Mouse (Mus musculus) v-Abl transformed pro-B cells (cell line): ENCODE measurements around the gene Ddc.

Source experiments
- in situ Hi-C, 2 experiments: fragments of 400-800 bp; cut with MboI; formaldehyde crosslinking; loops; one replicate each; pipeline ENCODE4 v1.15.1; 2025; ENCODE audit not compliant: unreplicated experiment in 2 of 2

Ddc gene

GRCm38 (mm10) chr11:11828761-11829160, 69.2 kb downstream of the Ddc start:
- in situ Hi-C loops = no loop called here

- in situ Hi-C loops = no loop called here
Measured at GRCm38 (mm10) chr11:11828251-11828650, 69.7 kb downstream of the Ddc start.

GRCm38 (mm10) chr11:11826475-11826874, 71.5 kb downstream of the Ddc start:
- in situ Hi-C loops = no loop called here

- in situ Hi-C loops = no loop called here
Measured at GRCm38 (mm10) chr11:11825670-11826069, 72.3 kb downstream of the Ddc start.

GRCm38 (mm10) chr11:11824970-11825635, 72.8 kb downstream of the Ddc start:
- in situ Hi-C loops = loop anchor here (5.0 to 25.0 kb wide), 4 partner anchors 47 to 712 kb away; no protein-coding TSS in a partner anchor

- in situ Hi-C loops = loop anchor here (5.0 to 25.0 kb wide), 4 partner anchors 48 to 713 kb away; no protein-coding TSS in a partner anchor
Measured at GRCm38 (mm10) chr11:11823980-11824911, 73.7 kb downstream of the Ddc start.

GRCm38 (mm10) chr11:11822181-11823095, 75.5 kb downstream of the Ddc start:
- in situ Hi-C loops = loop anchor here (5.0 to 25.0 kb wide), 4 partner anchors 50 to 715 kb away; no protein-coding TSS in a partner anchor

- in situ Hi-C loops = loop anchor here (5.0 to 25.0 kb wide), 4 partner anchors 51 to 716 kb away; no protein-coding TSS in a partner anchor
Measured at GRCm38 (mm10) chr11:11821387-11821975, 76.5 kb downstream of the Ddc start.

- in situ Hi-C loops = loop anchor here (5.0 to 25.0 kb wide), 4 partner anchors 52 to 717 kb away; no protein-coding TSS in a partner anchor
Measured at GRCm38 (mm10) chr11:11820737-11821136, 77.2 kb downstream of the Ddc start.

- in situ Hi-C loops = loop anchor here (5.0 to 25.0 kb wide), 4 partner anchors 52 to 717 kb away; no protein-coding TSS in a partner anchor
Measured at GRCm38 (mm10) chr11:11820251-11820650, 77.7 kb downstream of the Ddc start.

- in situ Hi-C loops = loop anchor here (10.0 to 25.0 kb wide), 3 partner anchors 466 to 718 kb away; no protein-coding TSS in a partner anchor
Measured at GRCm38 (mm10) chr11:11819206-11819605, 78.7 kb downstream of the Ddc start.

GRCm38 (mm10) chr11:11818797-11819196, 79.1 kb downstream of the Ddc start:
- in situ Hi-C loops = loop anchor here (10.0 to 25.0 kb wide), 3 partner anchors 466 to 719 kb away; no protein-coding TSS in a partner anchor

GRCm38 (mm10) chr11:11815737-11816136, 82.2 kb downstream of the Ddc start:
- in situ Hi-C loops = loop anchor here (10.0 to 25.0 kb wide), 3 partner anchors 469 to 722 kb away; no protein-coding TSS in a partner anchor

- in situ Hi-C loops = loop anchor here (10.0 to 25.0 kb wide), 3 partner anchors 473 to 725 kb away; no protein-coding TSS in a partner anchor
Measured at GRCm38 (mm10) chr11:11811906-11812480, 86.0 kb downstream of the Ddc start.

- in situ Hi-C loops = loop anchor here (10.0 to 25.0 kb wide), 3 partner anchors 475 to 728 kb away; no protein-coding TSS in a partner anchor
Measured at GRCm38 (mm10) chr11:11809404-11810175, 88.4 kb downstream of the Ddc start.

- in situ Hi-C loops = loop anchor here (25.0 kb wide), 2 partner anchors 478 to 728 kb away; no protein-coding TSS in a partner anchor
Measured at GRCm38 (mm10) chr11:11808820-11809403, 89.0 kb downstream of the Ddc start, which contains the start of gene Fignl1. Gene Fignl1, minus strand, starts transcription at chr11:11808962.

GRCm38 (mm10) chr11:11808035-11808819, 89.7 kb downstream of the Ddc start:
- in situ Hi-C loops = loop anchor here (25.0 kb wide), 2 partner anchors 479 to 729 kb away; no protein-coding TSS in a partner anchor
